Mouse (Mus musculus) mesoderm, embryonic 11.5 days (tissue): ENCODE results near the gene Rbfox2.

ENCODE experiments used
- DNase-seq: peaks from one replicate; pipeline ENCODE4 v3.0.0-alpha.2; 2012; ENCODE audit warnings: low read depth, low spot score

Rbfox2 gene

DNA sequence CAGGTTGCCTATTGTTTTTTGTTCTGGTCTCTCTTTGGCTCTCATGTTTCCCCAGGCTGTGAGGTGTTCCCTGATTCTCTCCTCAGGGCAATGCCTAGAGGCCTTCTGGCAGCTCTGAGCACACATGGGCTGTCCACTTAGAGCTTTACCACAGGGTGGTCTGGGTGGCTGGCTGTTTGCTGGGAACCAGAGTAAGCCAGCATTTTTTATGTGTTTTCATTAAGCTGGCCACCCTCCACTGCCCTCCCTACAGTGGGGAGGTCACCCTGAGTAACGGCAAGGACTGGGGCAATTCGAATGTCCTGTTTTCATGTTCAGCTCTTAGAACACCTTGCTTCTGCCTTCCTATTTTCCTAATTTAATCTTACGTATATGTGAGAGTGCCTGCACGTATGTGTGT is 24.6 kb upstream of the Rbfox2 start:
- no peak for DNase-seq

DNA sequence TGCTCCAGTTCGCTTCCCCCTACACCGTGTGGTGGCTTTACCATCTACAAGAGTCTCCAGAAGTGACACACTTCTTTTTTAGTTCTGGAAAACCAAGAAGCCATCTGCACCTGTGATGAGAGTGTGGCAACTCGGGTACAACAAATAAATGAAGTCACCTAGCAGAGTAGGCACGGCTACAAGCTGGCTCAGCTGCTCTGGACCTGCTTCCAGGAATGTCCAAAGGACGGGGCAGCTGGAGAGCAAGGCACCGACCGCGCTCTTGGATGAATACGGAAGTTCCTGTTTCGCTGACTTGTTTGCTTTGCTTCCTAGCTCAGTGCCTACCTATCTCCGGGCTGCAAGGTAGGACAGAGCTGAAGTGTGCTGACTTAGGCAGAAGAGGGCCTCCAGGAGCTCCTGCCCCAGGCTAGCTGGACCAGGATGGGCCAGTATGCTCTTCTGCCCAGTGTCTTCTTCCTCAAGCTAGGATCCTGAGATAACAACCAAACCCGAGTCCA is 22.9 kb upstream of the Rbfox2 start:
- no peak for DNase-seq

DNA sequence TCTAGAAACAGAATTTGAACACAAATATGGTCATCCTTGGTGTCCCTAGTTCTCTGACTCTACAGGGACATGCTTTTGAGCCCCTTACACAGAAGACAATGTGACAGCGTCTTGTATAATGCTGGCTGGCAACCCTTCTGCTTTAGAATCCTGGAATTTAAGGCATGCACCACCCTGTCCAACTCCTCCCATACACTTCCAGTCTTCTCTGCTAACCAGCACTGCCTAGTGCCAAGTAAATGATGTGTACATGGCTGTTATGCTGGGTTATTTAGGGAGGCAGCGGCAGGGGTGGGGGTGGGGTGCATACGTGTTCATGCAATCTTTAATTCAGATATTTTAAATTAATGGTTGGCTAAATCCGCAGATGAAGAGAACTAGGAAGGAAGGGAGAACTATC is 19.6 kb upstream of the Rbfox2 start:
- no peak for DNase-seq

DNA sequence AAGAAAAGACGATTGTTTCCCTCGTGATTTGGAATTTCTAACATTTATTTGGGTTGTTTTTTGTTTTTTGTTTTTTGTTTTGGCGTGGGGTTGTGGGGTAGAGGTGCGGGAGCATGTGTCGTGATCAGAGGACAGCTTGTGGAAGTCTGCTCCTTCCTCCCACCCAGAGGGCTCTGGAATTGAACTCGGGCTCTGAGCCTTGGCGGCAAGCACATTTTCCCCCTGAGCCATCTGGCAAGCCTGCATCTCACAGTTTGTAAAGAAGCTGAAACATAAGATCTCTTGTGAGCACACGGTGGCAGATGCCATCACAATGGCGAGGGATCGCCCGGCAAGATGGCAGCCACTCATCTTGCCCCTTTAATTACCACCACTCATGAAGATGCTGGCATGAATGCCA is 17.6 kb upstream of the Rbfox2 start:
- no peak for DNase-seq

DNA sequence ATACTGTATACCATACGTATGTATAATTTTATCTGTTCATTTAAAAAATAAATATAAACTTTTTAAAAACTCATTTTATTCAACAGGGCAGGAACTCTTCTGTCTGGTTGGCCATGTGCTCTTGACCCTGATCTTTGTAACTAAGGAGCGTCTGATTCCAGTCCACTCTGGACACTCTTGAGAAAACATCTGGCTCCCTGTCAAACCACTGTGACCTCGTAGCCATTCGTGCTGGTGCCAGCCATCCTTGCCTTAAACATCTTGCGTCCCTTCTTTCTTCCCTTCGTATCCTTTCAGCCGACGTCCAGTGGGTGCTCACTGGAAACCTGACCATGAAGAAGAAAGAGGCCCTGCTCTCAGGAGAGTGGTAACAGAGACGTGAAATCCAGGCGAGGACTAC is 16.4 kb upstream of the Rbfox2 start:
- DNase-seq = no peak

DNA sequence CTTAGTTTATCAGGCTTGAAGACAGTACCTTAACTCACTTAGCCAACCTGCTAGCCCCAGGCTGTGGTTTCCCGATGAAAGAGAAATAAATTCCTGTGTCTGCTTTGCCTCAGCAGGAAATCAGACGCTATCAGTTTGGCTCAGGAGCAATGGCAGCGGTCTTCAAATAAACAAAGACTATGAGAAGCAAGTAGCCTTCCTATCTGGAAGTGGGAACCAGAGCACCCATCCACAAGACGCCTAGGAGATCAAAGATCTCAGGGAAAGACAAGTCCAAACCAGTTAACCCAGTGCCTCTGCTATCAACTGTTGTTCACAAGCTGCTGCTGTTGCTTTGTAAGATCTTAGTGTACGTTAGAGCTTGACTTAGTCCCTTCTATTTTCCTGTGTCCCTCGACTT is 6.9 kb upstream of the Rbfox2 start:
- no peak for DNase-seq

DNA sequence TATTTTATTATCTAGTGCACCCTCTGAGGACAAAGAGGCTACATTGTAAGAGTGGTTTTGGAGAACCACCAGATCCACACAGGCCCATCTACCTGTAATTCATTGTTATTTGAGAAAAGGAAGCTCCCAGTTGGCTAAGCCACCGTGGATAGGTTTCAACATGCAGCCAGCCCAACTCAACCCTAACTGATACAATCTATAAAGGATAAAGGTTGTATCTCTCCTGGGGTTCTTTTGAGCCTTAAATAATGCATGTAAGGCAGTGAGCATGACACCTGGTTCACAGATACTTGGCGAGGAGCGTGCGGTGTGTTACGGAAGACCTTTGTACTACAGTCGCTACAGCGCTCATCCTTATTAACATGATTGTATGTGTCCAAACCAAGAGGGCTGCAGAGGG is 6.0 kb upstream of the Rbfox2 start:
- no peak for DNase-seq

DNA sequence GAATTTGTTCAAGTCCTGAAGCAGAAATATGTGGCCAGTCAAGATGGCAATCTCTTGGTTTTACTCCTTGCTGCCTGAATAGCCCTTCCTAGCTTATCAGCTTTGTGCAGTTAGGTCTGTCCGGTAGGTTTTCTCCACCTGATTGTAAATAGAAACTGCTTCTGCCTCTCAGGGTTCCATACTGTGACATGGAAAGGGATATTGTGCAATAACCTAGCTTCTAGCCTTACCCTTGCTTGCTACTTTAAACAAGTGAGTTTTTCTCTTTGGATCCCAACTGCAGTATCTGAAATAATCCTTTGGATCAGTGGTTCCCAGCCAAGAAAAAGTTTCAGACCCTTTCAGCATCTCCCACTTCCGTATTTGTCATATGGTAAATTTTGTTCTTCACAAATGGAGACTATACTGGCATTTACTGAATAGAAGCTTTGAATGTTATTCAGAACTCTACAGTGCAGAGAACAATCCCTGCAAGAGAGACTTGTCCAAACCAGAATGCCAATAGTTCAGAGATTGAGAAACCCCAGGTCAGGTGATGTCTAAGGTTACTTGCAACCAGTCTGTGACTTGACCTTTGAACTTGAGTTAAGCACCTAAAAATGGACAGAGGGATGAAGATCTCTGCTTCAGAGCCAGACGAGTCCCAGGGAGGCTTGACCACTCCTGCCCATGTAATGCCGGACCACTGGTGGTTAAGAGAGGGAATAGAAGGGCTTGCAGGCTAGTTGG is 1.1 kb upstream of the Rbfox2 start:
- no peak for DNase-seq

DNA sequence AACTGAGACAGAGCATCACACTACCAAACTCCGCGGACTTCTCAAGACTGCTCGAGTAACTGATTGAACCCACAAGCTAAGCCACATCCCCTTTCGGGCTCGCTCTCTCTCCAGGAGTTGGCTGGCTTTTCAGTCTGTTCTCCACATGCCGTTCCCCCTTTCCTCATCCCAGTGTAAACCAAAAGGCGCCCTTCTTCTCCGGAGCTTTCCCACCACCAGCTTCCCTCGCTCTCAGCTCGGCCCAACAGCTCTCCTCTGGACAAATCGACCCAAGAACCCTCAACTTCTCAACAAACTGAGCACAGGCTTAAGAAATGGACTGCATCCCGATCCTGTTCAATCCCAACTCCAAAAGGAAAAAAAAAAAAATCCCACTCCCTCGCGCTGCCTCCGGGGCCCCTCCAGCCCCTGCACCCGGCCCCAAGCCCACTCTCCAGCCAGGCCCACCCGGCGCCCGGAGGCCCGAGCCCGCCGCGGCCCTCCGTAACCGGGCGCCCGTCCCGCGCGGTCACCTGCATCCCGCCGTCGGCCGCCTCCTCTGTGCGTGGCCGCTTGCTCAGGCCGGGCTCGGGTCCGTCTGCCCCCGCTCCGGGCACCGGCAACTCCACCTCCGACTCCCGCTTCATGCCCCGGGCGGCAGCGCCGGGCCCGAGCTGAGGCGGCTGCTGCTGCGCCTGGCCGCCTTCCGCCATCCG is 805 bp downstream of the Rbfox2 start:
- peak; percentile 61 for DNase-seq

DNA sequence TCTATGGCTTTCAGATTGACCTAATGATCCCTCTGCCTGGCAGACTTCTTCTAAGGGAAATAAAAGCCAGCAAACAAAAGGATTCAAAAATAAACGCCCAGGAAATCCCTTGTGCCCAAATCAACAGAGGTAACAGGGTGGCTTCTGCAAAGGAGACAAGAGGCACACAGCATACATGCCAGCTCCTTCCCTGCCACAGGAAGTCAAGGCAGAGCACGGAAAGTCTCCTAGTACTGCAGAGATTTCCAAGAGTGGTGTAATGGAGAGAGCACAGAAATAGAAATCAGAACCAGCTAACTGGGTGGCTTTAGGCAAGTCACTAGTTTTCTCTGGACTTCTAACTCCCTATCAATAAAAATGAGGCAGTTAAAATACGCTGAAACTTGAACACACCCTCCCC is 1.8 kb downstream of the Rbfox2 start:
- DNase-seq = no peak

DNA sequence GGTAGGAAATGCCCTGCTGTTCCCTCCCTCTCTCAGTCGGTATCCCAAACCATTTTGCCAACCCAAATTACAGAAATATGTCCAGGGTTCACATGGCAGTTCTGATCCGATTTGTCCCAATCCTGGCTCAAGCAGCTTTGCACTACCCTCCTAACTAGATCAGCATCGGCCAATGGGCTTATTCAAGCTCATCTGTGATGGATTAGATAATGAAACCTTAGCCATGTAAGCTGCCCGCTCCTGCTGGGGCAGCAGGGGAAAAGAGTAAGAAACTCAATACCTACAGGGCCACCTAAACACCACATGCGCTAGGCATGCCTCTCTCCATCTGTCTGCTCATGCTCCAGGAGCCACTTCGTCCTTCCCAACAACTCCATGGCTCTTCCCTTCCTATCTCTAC is 5.7 kb downstream of the Rbfox2 start:
- DNase-seq = peak; percentile 66

DNA sequence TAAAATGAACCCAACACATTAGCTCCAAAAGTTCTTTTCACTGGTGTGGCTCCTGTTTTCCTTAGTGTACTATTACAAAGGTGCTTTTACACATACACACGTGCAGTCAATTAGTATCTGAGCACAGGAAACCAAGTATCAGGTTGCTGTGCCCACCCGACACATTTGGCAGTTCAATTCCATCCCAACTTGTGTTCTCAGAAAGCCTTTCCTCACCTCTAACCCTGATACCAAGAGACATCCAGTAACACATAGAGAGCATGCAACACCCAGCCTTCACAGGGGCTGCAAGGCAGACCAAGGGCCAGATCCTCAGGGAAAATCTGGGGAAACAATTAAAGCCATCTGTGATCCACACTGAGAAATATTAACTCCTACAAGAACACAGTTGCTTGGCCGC is 8.2 kb downstream of the Rbfox2 start:
- peak; percentile 72 for DNase-seq

DNA sequence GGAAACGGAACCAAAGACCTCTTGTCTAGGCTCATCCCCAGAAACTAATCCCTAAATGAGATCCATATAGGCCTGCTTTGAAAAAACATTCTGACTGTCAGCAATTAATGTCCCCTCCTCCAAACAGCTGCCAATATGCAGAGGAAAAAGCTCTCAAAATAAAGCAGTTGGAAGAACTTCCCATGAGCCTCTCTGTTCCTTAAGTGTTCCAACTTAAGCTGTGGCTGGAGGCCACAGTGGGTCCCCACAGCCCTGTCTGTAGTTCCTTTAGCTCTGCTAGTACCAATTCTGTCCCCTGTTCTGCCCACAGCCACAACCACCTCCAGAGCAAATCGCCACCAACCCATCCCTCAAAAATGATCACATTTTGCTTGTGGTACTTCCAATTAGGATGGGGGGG is 10.2 kb downstream of the Rbfox2 start:
- no peak for DNase-seq

DNA sequence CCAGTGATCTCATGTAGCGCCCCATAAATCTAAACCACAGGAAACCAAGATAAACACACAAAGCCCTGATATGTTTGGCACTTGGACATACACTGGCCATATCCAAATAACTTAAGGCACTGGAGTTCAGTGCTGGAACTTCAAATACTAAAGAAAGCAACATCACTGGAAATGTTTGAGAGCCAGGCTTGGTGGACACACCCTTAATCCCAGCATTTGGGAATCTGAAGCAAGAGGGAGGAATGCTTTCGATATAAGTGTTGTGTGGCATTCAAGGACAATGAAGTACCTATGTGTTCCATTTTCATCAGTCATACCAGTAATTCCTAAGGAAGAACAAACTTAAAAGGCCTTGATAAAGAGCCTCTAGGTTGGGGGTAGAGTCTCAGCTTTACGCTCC is 13.3 kb downstream of the Rbfox2 start:
- no peak for DNase-seq

DNA sequence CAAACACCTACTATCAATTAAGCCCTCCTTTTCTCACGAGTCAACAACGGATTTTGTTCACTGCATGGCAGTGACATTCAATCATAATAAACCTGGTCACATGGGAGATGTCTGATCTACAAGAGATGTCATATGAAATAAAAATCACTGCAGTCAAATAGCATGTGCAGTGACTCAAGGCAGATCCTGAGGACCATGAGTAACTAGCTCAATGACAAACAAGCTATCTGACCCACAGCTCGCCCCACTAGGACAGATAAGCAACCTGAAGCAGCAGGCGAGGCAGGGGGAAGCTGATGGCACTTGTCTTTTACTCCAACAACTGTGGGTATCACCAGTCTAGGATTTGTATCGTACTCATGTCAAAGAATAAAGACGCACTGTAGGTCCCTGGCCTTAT is 14.4 kb downstream of the Rbfox2 start:
- no peak for DNase-seq

DNA sequence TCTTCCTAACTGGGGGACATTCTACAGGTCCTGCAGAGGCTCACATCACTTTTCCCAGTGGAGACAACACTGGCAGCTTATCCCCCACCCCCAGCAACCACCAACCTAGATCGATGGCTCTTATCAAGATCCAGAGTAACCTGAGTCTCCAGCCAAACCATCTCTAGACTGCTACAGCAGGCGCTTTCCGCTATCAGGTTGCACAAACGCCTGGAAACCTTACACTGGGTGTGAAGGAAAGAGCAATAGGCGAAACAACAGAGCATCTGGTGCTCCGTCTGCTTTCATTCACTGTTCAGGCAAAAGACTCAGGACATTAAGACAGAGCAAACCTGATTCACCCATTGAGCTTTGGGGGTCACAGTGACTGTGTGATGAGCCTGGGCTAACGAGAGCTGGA is 15.3 kb downstream of the Rbfox2 start:
- peak; percentile 47 for DNase-seq

DNA sequence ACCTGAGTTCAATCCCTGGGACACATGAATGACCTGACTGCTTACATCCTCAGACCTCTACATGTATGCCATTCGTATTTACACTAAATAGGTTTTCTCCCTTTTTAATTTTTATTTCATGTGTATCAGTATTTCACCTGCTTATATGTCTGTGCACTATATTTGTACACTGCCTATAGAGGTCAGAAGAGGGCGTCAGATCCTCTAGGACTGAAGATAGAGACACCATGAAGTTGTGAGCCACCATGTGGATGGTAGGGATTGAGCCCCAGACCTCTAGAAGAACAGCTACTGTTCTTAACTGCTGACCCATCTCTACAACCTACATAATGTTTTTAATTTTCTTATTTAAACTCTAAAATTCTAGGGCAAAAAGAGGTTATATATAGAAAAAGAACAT is 16.5 kb downstream of the Rbfox2 start:
- DNase-seq = no peak

DNA sequence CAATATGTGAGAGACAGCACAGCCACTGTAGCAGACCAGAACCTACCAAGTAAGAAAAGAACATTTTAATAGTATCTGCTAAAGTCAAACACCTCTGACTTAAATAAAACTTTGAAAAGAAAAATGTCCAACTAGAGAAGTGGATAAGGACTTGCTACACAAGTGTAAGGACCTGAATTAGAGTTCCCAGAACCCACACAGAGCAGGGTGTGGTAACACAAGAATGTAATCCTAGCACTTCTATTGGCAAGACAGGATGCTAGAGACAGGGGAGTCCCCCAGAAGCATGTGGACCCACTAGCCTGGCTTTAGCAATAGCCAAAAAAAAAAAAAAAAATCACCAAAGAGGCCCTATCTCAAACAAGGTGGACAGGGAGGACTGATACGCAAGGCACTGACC is 26.7 kb downstream of the Rbfox2 start:
- DNase-seq = no peak

DNA sequence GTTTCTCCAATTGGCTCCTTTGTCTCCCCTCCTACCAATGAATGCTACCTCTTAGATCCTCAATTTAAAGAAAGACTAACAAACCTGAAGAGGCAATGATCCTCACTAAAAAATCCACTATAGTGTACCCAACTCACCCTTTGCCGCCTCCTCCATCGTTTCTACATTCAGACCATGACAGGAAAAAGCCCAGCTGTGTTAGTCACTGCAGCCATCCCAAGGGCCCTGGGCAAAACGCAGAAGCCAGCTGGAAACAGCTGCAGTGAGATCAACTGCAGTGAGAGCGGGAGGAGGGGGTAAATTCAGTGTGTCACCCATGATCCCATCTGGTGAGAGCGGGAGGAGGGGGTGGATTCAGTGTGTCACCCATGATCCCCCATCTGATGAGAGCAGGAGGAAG is 28.0 kb downstream of the Rbfox2 start:
- no peak for DNase-seq

DNA sequence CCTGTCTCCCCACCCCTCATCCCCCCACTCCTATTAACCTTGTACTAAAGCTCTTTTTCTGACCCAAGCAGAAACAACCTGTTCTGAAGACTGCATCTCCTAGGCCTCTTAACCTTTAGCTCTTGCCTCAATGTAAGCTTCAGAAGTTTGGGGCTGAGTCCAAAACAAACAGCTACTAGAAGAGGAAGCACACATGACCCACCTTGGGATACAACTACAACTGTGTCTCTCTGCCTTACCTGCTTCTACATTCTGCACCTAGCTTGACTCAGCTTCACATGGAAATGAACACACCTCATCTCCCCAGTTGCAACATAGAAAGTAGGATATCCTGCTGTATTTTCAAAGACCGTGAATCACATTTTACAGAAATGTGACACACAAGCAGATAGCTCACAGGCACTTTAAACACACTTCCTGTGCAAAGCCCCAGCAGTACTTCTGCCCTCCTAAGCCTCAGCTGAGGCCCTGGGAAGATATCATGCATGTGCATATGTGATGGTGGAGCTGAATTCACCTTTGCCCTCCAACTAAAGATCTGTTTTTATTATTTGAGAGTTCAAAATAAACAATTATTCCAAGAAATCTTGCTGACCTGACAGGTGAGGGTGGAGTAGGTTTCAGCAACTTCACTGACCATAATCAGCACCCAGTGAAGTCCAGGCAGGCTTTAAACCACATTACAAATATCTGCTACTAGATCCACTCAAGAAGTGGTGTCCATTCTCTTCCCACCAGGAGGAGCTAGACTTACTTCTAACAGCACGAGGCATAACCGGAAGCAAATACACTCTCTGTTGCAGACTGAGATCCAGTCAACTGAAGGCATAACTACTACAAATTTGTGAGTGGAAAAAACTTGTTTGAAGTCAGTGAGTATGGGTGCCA is 29.7 kb downstream of the Rbfox2 start:
- DNase-seq = no peak

DNA sequence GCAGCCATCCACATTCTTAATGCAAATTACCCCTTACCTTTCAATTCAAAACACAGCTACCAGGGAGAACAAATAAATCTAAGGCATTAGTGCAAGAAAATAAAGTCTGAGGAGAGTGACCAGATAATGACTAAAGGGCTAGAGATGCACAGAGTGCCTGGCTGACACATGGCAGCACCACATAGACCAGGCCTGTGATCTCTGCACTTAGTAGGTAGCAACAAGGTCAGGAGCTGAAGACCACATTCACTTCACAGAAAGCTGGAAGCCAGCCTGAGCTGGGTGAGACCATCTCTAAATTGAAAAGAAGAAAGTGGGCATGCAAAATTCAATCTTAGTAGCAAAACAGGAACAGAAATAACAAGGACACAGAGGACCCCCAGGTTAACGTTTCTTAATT is 30.5 kb downstream of the Rbfox2 start:
- DNase-seq = no peak

DNA sequence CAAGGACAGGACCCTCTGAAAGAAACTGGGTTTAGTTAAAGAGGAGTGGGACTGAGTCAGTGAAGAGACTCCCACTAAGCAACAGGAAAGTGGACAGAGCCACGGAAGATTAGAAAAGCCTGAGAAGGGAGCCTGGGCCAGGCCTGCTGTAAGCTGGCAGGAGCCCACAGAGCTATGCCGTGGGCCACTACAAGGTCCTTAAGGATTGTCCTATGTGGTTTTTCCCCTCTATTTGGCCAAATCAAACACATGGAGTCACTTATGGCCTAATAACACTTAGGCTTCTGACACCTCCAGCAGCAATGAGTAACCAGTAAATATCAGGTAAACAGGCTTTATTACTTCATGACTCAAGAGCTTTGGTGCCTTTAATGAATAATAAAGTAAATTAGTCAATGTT is 31.2 kb downstream of the Rbfox2 start:
- no peak for DNase-seq
